Mouse (Mus musculus): ENCODE measurements at regions not wholly inside any gene's neighbourhood (a gene's known extent, or its start where the extent isn't known, plus 50 kb on each side); places are given as distances from the start of the nearest gene placed in this dataset.

- ATAC-seq (ENCODE audit: insufficient number of reproducible peaks, low FRiP score, low TSS enrichment, low read depth): 0 out of 2 replicates have a peak, but pooled peaks have one; percentile 39
- WGBS: 57% methylated on average over 11 of the region's 11 CpGs
- Histone ChIP-seq H3K27me3 (ENCODE audit: control insufficient read depth, insufficient read depth, low read length) (no peaks in the 10 kb centered on the region), H3K4me2 (ENCODE audit: low read depth, severe bottlenecking) (no peak overlapping the region), H3K9ac (ENCODE audit: low read length) (no peak overlapping the region), H3K4me3 (ENCODE audit: low read depth, low read length) (no peak overlapping the region), H3K9me3 (ENCODE audit: control insufficient read depth, low read length) (no peaks in the 10 kb centered on the region), H3K27ac (replicated peaks; ENCODE audit: low read depth, low read length) (0 out of 2 replicates have a peak overlapping the region, but pooled peaks have one; percentile 42), H3K4me1 (ENCODE audit: control insufficient read depth, insufficient read depth, low read length) (peaks cover 8% of the 10 kb centered on the region; the same call in 1 of the 2 replicates), H3K36me3 (ENCODE audit: control insufficient read depth, insufficient read depth, low read length) (no peaks in the 10 kb centered on the region)
- no peak for DNase-seq (ENCODE audit: low spot score)
Measured at GRCm38 (mm10) chr5:118355691-118356337, 110.8 kb downstream of the 2410131K14Rik start.

DNA sequence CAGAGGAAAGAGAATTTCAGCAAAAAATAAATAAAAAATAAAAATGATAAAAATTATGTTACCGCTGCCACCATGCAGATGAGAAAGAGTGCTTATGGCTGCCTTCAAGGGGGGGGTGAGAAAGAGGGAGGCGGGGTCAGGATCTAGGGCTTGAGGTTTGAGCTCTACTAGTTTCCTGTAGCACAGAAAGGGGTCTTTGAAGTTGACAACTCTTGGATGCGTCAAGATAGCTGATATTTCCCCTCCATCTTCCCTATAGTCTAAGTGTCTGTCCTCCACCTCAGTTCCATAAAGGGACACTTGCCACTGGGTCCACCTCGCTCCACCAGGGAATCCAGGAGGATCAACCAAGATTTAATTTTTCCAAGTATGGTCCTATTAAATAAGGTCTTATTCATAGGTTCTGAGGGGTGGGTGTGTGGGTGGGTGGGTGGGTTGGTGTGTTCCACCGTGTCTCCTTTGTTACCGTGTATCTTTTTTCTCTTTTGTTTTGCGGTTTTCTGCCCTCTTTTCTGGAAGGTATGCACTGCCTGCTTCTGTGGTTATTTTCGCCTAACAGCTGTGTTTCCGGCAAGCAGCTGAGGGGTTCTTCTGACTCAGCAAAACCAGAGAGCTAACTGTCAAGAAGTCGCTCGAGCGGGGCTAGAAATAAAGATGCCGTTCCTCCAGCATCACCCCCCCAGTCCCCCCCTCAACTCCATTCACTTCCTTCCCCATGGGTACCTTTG is 114.8 kb downstream of the 2410131K14Rik start:
- Histone ChIP-seq H3K9me3 (ENCODE audit: control insufficient read depth, low read length) (no peaks in the 10 kb centered on the region), H3K9ac (ENCODE audit: low read length) (no peak overlapping the region), H3K36me3 (ENCODE audit: control insufficient read depth, insufficient read depth, low read length) (no peaks in the 10 kb centered on the region), H3K27ac (replicated peaks; ENCODE audit: low read depth, low read length) (no peak overlapping the region), H3K4me1 (ENCODE audit: control insufficient read depth, insufficient read depth, low read length) (peaks cover 6% of the 10 kb centered on the region; the same call in 1 of the 2 replicates), H3K4me2 (ENCODE audit: low read depth, severe bottlenecking) (no peak overlapping the region), H3K27me3 (ENCODE audit: control insufficient read depth, insufficient read depth, low read length) (no peaks in the 10 kb centered on the region), H3K4me3 (ENCODE audit: low read depth, low read length) (no peak overlapping the region)
- DNase-seq (ENCODE audit: low spot score): no peak
- no peak for ATAC-seq (ENCODE audit: insufficient number of reproducible peaks, low FRiP score, low TSS enrichment, low read depth)
- WGBS: 72% methylated on average over 13 of the region's 13 CpGs

- Histone ChIP-seq H3K4me2 (ENCODE audit: low read depth, severe bottlenecking) (no peak overlapping the region), H3K4me1 (ENCODE audit: control insufficient read depth, insufficient read depth, low read length) (peaks cover 6% of the 10 kb centered on the region; the same call in 1 of the 2 replicates), H3K27me3 (ENCODE audit: control insufficient read depth, insufficient read depth, low read length) (no peaks in the 10 kb centered on the region), H3K27ac (replicated peaks; ENCODE audit: low read depth, low read length) (no peak overlapping the region), H3K4me3 (ENCODE audit: low read depth, low read length) (no peak overlapping the region), H3K9me3 (ENCODE audit: control insufficient read depth, low read length) (no peaks in the 10 kb centered on the region), H3K36me3 (ENCODE audit: control insufficient read depth, insufficient read depth, low read length) (no peaks in the 10 kb centered on the region), H3K9ac (ENCODE audit: low read length) (no peak overlapping the region)
- DNase-seq (ENCODE audit: low spot score) (no peak), ATAC-seq (ENCODE audit: insufficient number of reproducible peaks, low FRiP score, low TSS enrichment, low read depth) (no peak)
- 78% methylated on average over 16 of the region's 16 CpGs for WGBS
Measured at GRCm38 (mm10) chr5:118360374-118361064, 115.5 kb downstream of the 2410131K14Rik start.

DNA sequence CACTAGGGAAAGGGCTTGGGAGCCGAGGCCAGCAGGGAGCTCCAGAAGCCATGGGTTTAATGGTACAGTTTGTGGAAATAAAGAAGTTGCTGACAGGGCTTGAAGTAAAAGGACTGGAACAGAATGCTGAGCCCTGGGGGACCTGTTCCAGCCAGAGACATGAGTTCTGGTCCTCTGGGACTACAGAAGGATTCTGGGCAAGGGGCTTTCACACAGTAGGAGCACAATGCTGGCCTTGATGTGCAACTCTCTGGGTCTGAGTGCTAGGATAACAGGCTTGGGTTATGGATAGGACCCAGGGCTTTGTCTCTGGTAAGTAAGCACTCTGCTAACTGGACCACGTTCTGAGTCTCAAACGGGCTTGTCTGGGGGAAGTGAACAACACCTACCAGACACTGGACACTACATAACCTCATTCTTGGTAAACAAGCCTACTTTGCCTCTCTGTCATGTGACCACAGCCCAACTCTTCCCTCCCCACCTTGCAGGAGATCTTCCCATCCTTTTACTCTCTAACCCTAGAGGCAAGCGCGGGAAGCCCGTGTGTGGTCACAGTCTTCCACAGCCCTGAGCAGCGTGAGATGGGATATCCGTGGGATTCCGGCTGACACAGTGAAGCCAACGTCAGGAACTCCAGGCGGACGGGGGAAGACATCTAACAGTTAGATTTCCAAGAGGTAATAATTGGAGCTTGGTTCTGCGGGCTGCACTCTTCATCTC is 116.3 kb downstream of the 2410131K14Rik start:
- Histone ChIP-seq H3K9ac (ENCODE audit: low read length) (no peak overlapping the region), H3K27ac (replicated peaks; ENCODE audit: low read depth, low read length) (no peak overlapping the region), H3K4me2 (ENCODE audit: low read depth, severe bottlenecking) (no peak overlapping the region), H3K4me1 (ENCODE audit: control insufficient read depth, insufficient read depth, low read length) (no peaks in the 10 kb centered on the region), H3K4me3 (ENCODE audit: low read depth, low read length) (no peak overlapping the region), H3K36me3 (ENCODE audit: control insufficient read depth, insufficient read depth, low read length) (no peaks in the 10 kb centered on the region), H3K27me3 (ENCODE audit: control insufficient read depth, insufficient read depth, low read length) (no peaks in the 10 kb centered on the region), H3K9me3 (ENCODE audit: control insufficient read depth, low read length) (no peaks in the 10 kb centered on the region)
- no peak for DNase-seq (ENCODE audit: low spot score)
- no peak for ATAC-seq (ENCODE audit: insufficient number of reproducible peaks, low FRiP score, low TSS enrichment, low read depth)
- WGBS: 85% methylated on average over 13 of the region's 13 CpGs

DNA sequence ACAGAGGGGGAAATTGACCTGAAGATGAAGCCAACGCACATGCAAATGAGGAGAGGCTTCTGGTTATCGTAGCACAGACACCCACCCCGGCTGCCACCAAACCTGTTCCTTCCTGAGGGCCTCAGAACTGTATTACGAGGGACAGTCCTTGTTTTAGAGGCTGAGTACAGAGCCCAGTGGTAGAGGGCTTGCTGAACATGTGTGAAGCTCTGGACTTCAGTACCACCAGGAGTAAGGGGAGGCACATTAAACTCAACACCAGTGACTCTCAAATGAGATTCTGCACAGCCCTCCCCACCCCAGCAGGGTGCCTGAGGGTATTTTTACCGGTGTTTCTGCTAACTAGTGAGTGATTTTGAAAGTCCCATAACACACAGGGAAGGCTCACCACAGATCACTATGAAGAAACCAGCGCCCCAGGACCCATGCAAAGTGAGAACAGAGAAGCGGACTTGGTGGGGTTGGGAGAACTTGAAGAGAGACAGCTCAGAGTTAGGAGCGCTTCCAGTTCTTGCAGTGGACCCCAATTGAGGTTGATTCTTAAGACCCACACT is 116.9 kb downstream of the 2410131K14Rik start:
- WGBS: 73% methylated on average over 8 of the region's 8 CpGs
- no peak for ATAC-seq (ENCODE audit: insufficient number of reproducible peaks, low FRiP score, low TSS enrichment, low read depth)
- DNase-seq (ENCODE audit: low spot score): no peak
- H3K4me2 ChIP-seq (ENCODE audit: low read depth, severe bottlenecking): no peak overlapping the region
- no peaks in the 10 kb centered on the region for H3K27me3 ChIP-seq (ENCODE audit: control insufficient read depth, insufficient read depth, low read length)
- H3K9ac ChIP-seq (ENCODE audit: low read length): no peak overlapping the region
- no peaks in the 10 kb centered on the region for H3K4me1 ChIP-seq (ENCODE audit: control insufficient read depth, insufficient read depth, low read length)
- no peaks in the 10 kb centered on the region for H3K36me3 ChIP-seq (ENCODE audit: control insufficient read depth, insufficient read depth, low read length)
- no peaks in the 10 kb centered on the region for H3K9me3 ChIP-seq (ENCODE audit: control insufficient read depth, low read length)
- H3K27ac ChIP-seq (replicated peaks; ENCODE audit: low read depth, low read length): no peak overlapping the region
- no peak overlapping the region for H3K4me3 ChIP-seq (ENCODE audit: low read depth, low read length)

DNA sequence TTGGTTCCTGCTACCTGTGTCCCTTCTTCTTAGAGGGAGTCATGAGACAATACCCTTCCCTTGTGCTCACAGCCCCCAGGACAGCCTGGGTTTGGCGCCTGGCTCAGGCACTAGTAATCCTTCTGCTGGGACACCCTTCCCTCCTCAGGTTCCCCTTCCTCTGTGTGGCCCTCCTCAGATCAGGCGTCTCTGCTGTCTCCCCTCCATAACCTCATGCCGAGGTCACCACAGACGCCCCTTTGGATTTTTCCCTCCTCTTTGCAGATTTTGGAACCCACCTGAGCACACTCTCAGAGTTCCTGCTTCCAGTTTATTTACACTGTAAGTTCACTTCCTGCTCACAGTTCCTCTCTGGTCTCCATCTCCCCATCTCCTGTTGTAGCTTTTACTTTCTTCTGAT is 117.7 kb downstream of the 2410131K14Rik start:
- no peak overlapping the region for H3K4me3 ChIP-seq (ENCODE audit: low read depth, low read length)
- WGBS: 77% methylated on average over 4 of the region's 4 CpGs
- H3K9me3 ChIP-seq (ENCODE audit: control insufficient read depth, low read length): no peaks in the 10 kb centered on the region
- H3K27me3 ChIP-seq (ENCODE audit: control insufficient read depth, insufficient read depth, low read length): no peaks in the 10 kb centered on the region
- no peak overlapping the region for H3K9ac ChIP-seq (ENCODE audit: low read length)
- no peak overlapping the region for H3K4me2 ChIP-seq (ENCODE audit: low read depth, severe bottlenecking)
- DNase-seq (ENCODE audit: low spot score) (no peak), ATAC-seq (ENCODE audit: insufficient number of reproducible peaks, low FRiP score, low TSS enrichment, low read depth) (no peak)
- no peaks in the 10 kb centered on the region for H3K36me3 ChIP-seq (ENCODE audit: control insufficient read depth, insufficient read depth, low read length)
- no peak overlapping the region for H3K27ac ChIP-seq (replicated peaks; ENCODE audit: low read depth, low read length)
- no peaks in the 10 kb centered on the region for H3K4me1 ChIP-seq (ENCODE audit: control insufficient read depth, insufficient read depth, low read length)

DNA sequence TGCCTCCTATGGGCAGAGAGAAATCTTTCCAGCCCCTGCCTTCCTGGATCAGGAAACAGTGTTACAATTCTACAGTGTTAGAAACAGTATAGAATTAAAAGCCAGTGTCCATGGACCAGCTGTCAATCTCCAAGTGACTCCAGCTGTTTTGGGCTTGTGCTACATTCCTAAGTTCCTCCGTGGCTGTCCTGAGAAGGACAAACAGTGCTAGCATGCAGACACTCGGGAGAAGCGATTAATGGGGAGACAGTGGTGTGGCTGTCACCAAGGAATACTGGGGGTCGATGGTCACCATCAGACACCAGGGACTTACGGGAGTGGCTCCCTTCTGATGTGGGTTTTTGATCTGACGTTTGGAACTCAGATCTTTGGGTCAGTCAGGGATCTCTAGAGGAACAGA is 118.1 kb downstream of the 2410131K14Rik start:
- DNase-seq (ENCODE audit: low spot score): no peak
- Histone ChIP-seq H3K4me2 (ENCODE audit: low read depth, severe bottlenecking) (no peak overlapping the region), H3K9ac (ENCODE audit: low read length) (no peak overlapping the region), H3K27me3 (ENCODE audit: control insufficient read depth, insufficient read depth, low read length) (no peaks in the 10 kb centered on the region), H3K4me1 (ENCODE audit: control insufficient read depth, insufficient read depth, low read length) (no peaks in the 10 kb centered on the region), H3K27ac (replicated peaks; ENCODE audit: low read depth, low read length) (no peak overlapping the region), H3K36me3 (ENCODE audit: control insufficient read depth, insufficient read depth, low read length) (no peaks in the 10 kb centered on the region), H3K9me3 (ENCODE audit: control insufficient read depth, low read length) (no peaks in the 10 kb centered on the region), H3K4me3 (ENCODE audit: low read depth, low read length) (no peak overlapping the region)
- WGBS: 78% methylated on average over 6 of the region's 6 CpGs
- no peak for ATAC-seq (ENCODE audit: insufficient number of reproducible peaks, low FRiP score, low TSS enrichment, low read depth)

GRCm38 (mm10) chr5:118364646-118365045 is 119.6 kb downstream of the 2410131K14Rik start:
- no peak for DNase-seq (ENCODE audit: low spot score)
- no peak for ATAC-seq (ENCODE audit: insufficient number of reproducible peaks, low FRiP score, low TSS enrichment, low read depth)
- Histone ChIP-seq H3K9me3 (ENCODE audit: control insufficient read depth, low read length) (no peaks in the 10 kb centered on the region), H3K27ac (replicated peaks; ENCODE audit: low read depth, low read length) (no peak overlapping the region), H3K9ac (ENCODE audit: low read length) (no peak overlapping the region), H3K4me3 (ENCODE audit: low read depth, low read length) (no peak overlapping the region), H3K27me3 (ENCODE audit: control insufficient read depth, insufficient read depth, low read length) (no peaks in the 10 kb centered on the region), H3K4me2 (ENCODE audit: low read depth, severe bottlenecking) (no peak overlapping the region), H3K4me1 (ENCODE audit: control insufficient read depth, insufficient read depth, low read length) (no peaks in the 10 kb centered on the region), H3K36me3 (ENCODE audit: control insufficient read depth, insufficient read depth, low read length) (no peaks in the 10 kb centered on the region)
- 93% methylated on average over 4 of the region's 4 CpGs for WGBS
